Mouse (Mus musculus) ES-E14 (cell line): ENCODE measurements around the gene Sp100.

Experiments
- HCFC1 ChIP-seq: IDR thresholded peaks from 2 replicates; pipeline ENCODE4 v1.6.1; 2012; ENCODE audit warnings: low read length, inconsistent platforms, borderline replicate concordance; ENCODE audit not compliant: insufficient read depth
- MAFK ChIP-seq: IDR thresholded peaks from 2 replicates; pipeline ENCODE4 v1.6.1; 2014; ENCODE audit warnings: mild to moderate bottlenecking, low read depth, low read length, inconsistent platforms; ENCODE audit not compliant: insufficient read depth
- ZC3H11A ChIP-seq: IDR thresholded peaks from 2 replicates; pipeline ENCODE4 v1.6.1; 2012; ENCODE audit warnings: low read depth, mild to moderate bottlenecking, inconsistent platforms, low read length, borderline replicate concordance
- ZNF384 ChIP-seq: IDR thresholded peaks from 2 replicates; pipeline ENCODE4 v1.6.1; 2012; ENCODE audit warnings: low read depth, low read length, inconsistent platforms

DNA sequence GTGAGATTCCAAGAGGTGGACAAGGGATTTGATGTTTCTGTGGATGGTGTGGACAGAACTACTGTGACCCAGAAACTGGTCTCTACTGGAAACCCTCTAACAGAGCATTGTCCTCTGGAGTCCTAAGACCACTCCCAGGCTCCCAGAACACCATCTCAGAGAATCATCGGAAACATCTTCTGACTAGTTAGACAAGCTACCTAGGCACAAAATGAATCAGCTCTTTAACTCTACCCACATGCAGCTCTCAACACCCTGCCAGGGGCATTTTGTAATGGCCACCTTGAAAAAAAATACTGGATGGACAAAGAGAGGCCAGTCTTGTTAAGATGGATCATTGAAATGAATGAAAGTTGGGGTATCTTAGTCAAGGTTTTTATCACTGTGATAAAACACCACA lies 55.8 kb downstream of the Sp100 start:
- TF ChIP-seq HCFC1 (no peak), MAFK (no peak), ZC3H11A (no peak), ZNF384 (no peak)
